Mouse (Mus musculus): ENCODE measurements around the gene Pced1a. TPM values are rescaled to one million over a fixed set of nuclear protein-coding genes. Genes with fewer than 3 reads are reported as not detected.

Gene Pced1a
- polyA plus RNA-seq (2016; fragmentation: Nextera tagmentation; extraction: Ambion mirVana), result 13.4 and 14.6 TPM in 2 replicates

- Histone ChIP-seq H3K4me3 (replicated peaks) (peak within 1 kb of the TSS; percentile 86), H3K27me3 (no peaks in the 10 kb centered on the region)
- peak; percentile 94 for ATAC-seq (ENCODE audit: insufficient number of reproducible peaks, insufficient read depth, low FRiP score, low TSS enrichment, low read depth)
Observed at GRCm38 (mm10) chr2:130424126-130424853, at the start of gene Pced1a, which contains the start of gene Vps16. Pced1a (minus strand) TSS chr2:130424701. Vps16 (plus strand) TSS chr2:130424339.

GRCm38 (mm10) chr2:130472908-130473510, 48.5 kb upstream of the Pced1a start:
- peaks cover 2% of the 10 kb centered on the region; the same call in 1 of the 2 replicates for H3K36me3 ChIP-seq
- WGBS, result 74% methylated on average over 8 of the region's 8 CpGs
- no peak overlapping the region for H3K27ac ChIP-seq
- no peaks in the 10 kb centered on the region for H3K4me1 ChIP-seq (replicated peaks)
- no peak overlapping the region for H3K9ac ChIP-seq (replicated peaks)
- ATAC-seq (ENCODE audit: insufficient number of reproducible peaks, insufficient read depth, low FRiP score, low TSS enrichment, low read depth), result no peak
- no peaks in the 10 kb centered on the region for H3K9me3 ChIP-seq
- H3K27me3 ChIP-seq, result no peaks in the 10 kb centered on the region
- no peak overlapping the region for H3K4me2 ChIP-seq
- H3K4me3 ChIP-seq (replicated peaks), result no peak overlapping the region

More at GRCm38 (mm10) chr2:130424126-130424853, at the start of gene Pced1a, which contains the start of gene Vps16:
- Histone ChIP-seq H3K36me3 (peaks cover 28% of the 10 kb centered on the region), H3K9me3 (no peaks in the 10 kb centered on the region), H3K27ac (peak within 1 kb of the TSS; percentile 93), H3K4me1 (replicated peaks) (peaks cover 14% of the 10 kb centered on the region), H3K9ac (replicated peaks) (peak within 1 kb of the TSS; percentile 74), H3K4me2 (peak within 1 kb of the TSS; percentile 78)
- under 1% methylated on average over 58 of the region's 58 CpGs for whole genome bisulfite sequencing

DNA sequence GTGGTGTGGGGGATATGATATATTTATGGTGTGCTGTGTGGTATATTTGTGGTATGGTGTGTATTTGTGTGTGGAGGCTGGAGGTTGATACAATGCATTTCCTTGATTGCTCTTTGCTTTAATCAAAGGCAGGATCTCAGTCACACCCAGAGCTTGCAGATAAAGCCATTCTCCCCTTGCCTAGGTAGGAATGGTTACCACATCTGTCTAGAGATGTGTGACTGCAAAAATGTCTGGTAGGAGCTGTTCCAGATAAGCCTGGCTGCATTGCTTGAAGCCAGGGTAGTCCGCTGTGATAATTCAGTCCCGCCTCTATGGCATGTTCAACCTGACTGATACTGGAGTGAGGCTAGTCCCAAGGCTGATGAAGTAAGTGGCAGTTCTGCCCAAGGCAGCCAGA, 45.4 kb upstream of the Pced1a start:
- Histone ChIP-seq H3K36me3 (no peaks in the 10 kb centered on the region), H3K4me2 (no peak overlapping the region), H3K27ac (no peak overlapping the region), H3K9ac (replicated peaks) (no peak overlapping the region), H3K4me3 (replicated peaks) (no peak overlapping the region), H3K9me3 (no peaks in the 10 kb centered on the region), H3K27me3 (no peaks in the 10 kb centered on the region), H3K4me1 (replicated peaks) (no peaks in the 10 kb centered on the region)
- WGBS, result 85% methylated on average over 2 of the region's 2 CpGs
- ATAC-seq (ENCODE audit: insufficient number of reproducible peaks, insufficient read depth, low FRiP score, low TSS enrichment, low read depth), result no peak

DNA sequence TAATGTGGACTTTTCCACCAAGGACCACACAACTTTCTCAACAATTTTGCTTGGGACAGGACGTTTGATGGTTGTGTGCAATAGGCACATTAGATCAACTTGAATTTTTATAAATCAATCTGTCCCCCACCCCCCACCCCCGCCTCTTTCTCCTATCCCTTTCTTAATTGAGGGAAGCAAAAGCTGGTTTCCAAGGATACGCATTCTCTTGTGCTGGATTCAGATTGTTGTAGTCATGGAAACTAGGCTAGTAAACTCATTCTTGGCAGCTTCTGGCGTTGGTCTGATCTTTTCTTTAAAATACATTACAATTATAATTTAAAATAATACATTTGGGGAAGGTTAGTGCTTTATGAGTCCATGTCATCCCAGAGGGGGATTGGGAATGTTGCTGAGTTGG, 44.9 kb upstream of the Pced1a start:
- Histone ChIP-seq H3K4me2 (no peak overlapping the region), H3K4me1 (replicated peaks) (no peaks in the 10 kb centered on the region), H3K36me3 (no peaks in the 10 kb centered on the region), H3K27me3 (no peaks in the 10 kb centered on the region), H3K9ac (replicated peaks) (no peak overlapping the region), H3K27ac (no peak overlapping the region), H3K9me3 (no peaks in the 10 kb centered on the region), H3K4me3 (replicated peaks) (no peak overlapping the region)
- 74% methylated on average over 4 of the region's 4 CpGs for WGBS
- ATAC-seq (ENCODE audit: insufficient number of reproducible peaks, insufficient read depth, low FRiP score, low TSS enrichment, low read depth), result no peak

DNA sequence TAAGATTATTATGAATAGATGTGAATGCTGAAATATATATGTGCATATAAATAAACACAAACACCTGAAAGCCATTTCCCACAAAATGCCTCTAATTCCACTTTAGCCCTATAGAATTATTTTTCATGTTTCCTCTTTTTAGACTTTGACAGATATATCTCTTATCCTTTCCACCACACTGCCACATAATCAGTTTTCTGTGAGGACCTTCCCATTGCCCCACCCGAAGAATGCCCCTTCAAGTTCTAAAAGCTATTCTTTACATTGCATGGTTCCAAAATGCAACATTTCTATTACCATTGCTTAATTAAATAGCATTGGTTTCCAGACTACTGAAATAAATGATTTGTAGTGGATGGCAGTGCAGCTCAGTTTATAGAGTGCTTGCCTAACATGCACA, 41.9 kb upstream of the Pced1a start:
- Histone ChIP-seq H3K27ac (no peak overlapping the region), H3K9ac (replicated peaks) (no peak overlapping the region), H3K9me3 (no peaks in the 10 kb centered on the region), H3K4me2 (no peak overlapping the region), H3K27me3 (no peaks in the 10 kb centered on the region), H3K36me3 (no peaks in the 10 kb centered on the region), H3K4me3 (replicated peaks) (no peak overlapping the region), H3K4me1 (replicated peaks) (no peaks in the 10 kb centered on the region; the same call in 1 of the 2 replicates)
- no peak for ATAC-seq (ENCODE audit: insufficient number of reproducible peaks, insufficient read depth, low FRiP score, low TSS enrichment, low read depth)
- WGBS, result 91% methylated on average over 1 of the region's 1 CpGs

- Histone ChIP-seq H3K27me3 (no peaks in the 10 kb centered on the region), H3K36me3 (no peaks in the 10 kb centered on the region), H3K4me3 (replicated peaks) (no peak overlapping the region), H3K9ac (replicated peaks) (no peak overlapping the region), H3K9me3 (no peaks in the 10 kb centered on the region), H3K4me1 (replicated peaks) (no peaks in the 10 kb centered on the region; the same call in 1 of the 2 replicates), H3K4me2 (no peak overlapping the region), H3K27ac (no peak overlapping the region)
- WGBS, result 73% methylated on average over 15 of the region's 15 CpGs
- no peak for ATAC-seq (ENCODE audit: insufficient number of reproducible peaks, insufficient read depth, low FRiP score, low TSS enrichment, low read depth)
Observed at GRCm38 (mm10) chr2:130461287-130462071, 37.0 kb upstream of the Pced1a start.

DNA sequence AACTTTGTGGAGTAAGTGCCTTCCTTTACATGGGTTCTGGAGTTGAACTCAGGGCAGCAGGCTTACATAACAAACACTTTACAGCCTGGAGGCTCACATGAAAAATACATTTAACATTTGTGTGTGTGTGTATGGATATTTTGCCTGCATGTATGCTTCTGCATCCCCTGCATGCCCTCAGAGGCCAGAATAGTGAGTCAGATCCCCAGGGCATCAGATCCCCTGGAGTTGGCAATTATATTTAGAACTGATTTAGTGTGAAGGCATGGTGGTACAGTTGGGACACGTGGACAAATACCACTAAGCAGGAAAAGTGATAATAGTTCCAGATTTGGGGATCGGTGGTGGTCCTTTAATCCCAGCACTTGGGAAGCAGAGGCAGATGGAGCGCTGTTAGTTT, 35.1 kb upstream of the Pced1a start:
- no peak overlapping the region for H3K9ac ChIP-seq (replicated peaks)
- H3K4me3 ChIP-seq (replicated peaks), result no peak overlapping the region
- WGBS, result 85% methylated on average over 3 of the region's 3 CpGs
- H3K27me3 ChIP-seq, result no peaks in the 10 kb centered on the region
- no peaks in the 10 kb centered on the region for H3K9me3 ChIP-seq
- H3K4me2 ChIP-seq, result no peak overlapping the region
- H3K27ac ChIP-seq, result no peak overlapping the region
- no peaks in the 10 kb centered on the region; the same call in 1 of the 2 replicates for H3K4me1 ChIP-seq (replicated peaks)
- no peaks in the 10 kb centered on the region for H3K36me3 ChIP-seq
- ATAC-seq (ENCODE audit: insufficient number of reproducible peaks, insufficient read depth, low FRiP score, low TSS enrichment, low read depth), result no peak

GRCm38 (mm10) chr2:130457871-130458270, 33.4 kb upstream of the Pced1a start:
- H3K27ac ChIP-seq, result no peak overlapping the region
- H3K9ac ChIP-seq (replicated peaks), result no peak overlapping the region
- no peaks in the 10 kb centered on the region for H3K36me3 ChIP-seq
- H3K4me1 ChIP-seq (replicated peaks), result no peaks in the 10 kb centered on the region; the same call in 1 of the 2 replicates
- H3K4me2 ChIP-seq, result no peak overlapping the region
- WGBS, result 88% methylated on average over 3 of the region's 3 CpGs
- no peak for ATAC-seq (ENCODE audit: insufficient number of reproducible peaks, insufficient read depth, low FRiP score, low TSS enrichment, low read depth)
- no peaks in the 10 kb centered on the region for H3K9me3 ChIP-seq
- H3K4me3 ChIP-seq (replicated peaks), result no peak overlapping the region
- no peaks in the 10 kb centered on the region for H3K27me3 ChIP-seq

DNA sequence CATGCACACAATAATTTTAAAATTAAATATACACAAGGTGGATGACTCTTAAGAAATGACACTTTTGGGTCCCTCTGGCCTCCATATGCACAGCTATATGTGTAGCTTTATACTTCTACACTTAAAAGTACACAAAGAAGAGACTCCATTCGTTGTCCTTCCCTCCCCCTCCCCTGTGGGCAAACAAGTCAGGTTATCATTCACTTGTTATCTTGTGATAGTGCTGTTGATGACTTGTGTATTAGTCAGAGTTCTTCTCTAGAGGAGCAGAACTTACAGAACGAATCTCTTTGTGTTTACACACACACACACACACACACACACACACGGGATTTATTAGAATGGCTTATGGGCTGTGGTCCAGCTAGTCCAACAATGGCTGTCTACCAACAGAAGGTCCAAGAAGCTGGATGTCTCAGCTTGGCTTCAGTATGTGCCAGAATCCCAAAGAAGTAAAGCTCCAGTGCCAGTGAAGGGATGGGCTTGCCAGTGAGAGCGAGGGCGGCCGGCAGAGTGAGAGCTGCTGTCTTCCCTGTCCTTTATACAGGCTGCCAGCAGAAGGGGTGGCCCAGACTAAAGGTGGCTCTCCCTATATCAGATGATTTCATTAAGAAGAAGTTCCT, 30.4 kb upstream of the Pced1a start:
- no peaks in the 10 kb centered on the region for H3K9me3 ChIP-seq
- H3K27ac ChIP-seq, result no peak overlapping the region
- no peak overlapping the region for H3K4me3 ChIP-seq (replicated peaks)
- H3K27me3 ChIP-seq, result no peaks in the 10 kb centered on the region
- no peaks in the 10 kb centered on the region for H3K36me3 ChIP-seq
- peaks cover 13% of the 10 kb centered on the region for H3K4me1 ChIP-seq (replicated peaks)
- no peak overlapping the region for H3K4me2 ChIP-seq
- H3K9ac ChIP-seq (replicated peaks), result no peak overlapping the region
- WGBS, result 89% methylated on average over 6 of the region's 6 CpGs
- no peak for ATAC-seq (ENCODE audit: insufficient number of reproducible peaks, insufficient read depth, low FRiP score, low TSS enrichment, low read depth)

- H3K4me1 ChIP-seq (replicated peaks), result peaks cover 19% of the 10 kb centered on the region
- H3K9me3 ChIP-seq, result no peaks in the 10 kb centered on the region
- 0 out of 2 replicates have a peak overlapping the region, but pooled peaks have one; percentile 23 for H3K27ac ChIP-seq
- no peak overlapping the region for H3K9ac ChIP-seq (replicated peaks)
- no peak overlapping the region for H3K4me2 ChIP-seq
- peaks cover 4% of the 10 kb centered on the region; the same call in 1 of the 2 replicates for H3K27me3 ChIP-seq
- 61% methylated on average over 6 of the region's 6 CpGs for WGBS
- no peak overlapping the region for H3K4me3 ChIP-seq (replicated peaks)
- no peaks in the 10 kb centered on the region for H3K36me3 ChIP-seq
- no peak for ATAC-seq (ENCODE audit: insufficient number of reproducible peaks, insufficient read depth, low FRiP score, low TSS enrichment, low read depth)
Observed at GRCm38 (mm10) chr2:130453421-130453820, 28.9 kb upstream of the Pced1a start.

DNA sequence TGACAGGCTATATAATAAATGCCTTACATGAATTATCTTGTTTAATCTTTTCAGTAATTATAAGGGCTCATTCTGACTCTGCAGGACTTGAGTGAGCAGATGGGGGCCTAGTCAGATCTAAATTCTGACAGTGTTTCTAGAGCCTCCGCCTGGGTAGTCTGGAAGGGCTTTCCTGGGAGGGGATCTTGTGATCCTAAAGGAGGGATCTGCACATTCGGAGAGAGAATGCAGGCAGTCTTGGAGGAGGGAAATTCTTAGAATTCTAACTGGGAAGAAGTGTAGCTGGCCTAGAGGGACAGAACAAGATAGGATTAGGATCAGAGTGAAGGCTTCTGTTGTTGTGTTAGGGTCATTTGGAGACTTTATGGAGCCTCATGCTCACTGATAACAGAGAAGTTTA, 27.8 kb upstream of the Pced1a start:
- Histone ChIP-seq H3K36me3 (no peaks in the 10 kb centered on the region), H3K4me2 (no peak overlapping the region), H3K9me3 (no peaks in the 10 kb centered on the region), H3K9ac (replicated peaks) (no peak overlapping the region), H3K27me3 (peaks cover 9% of the 10 kb centered on the region; the same call in 1 of the 2 replicates), H3K4me3 (replicated peaks) (no peak overlapping the region), H3K4me1 (replicated peaks) (peaks cover 19% of the 10 kb centered on the region), H3K27ac (no peak overlapping the region)
- ATAC-seq (ENCODE audit: insufficient number of reproducible peaks, insufficient read depth, low FRiP score, low TSS enrichment, low read depth), result no peak
- 51% methylated on average over 2 of the region's 2 CpGs for WGBS
